Mouse (Mus musculus) retina, embryonic 14.5 days (tissue): ENCODE measurements around the gene Aldh2.
A peak's percentile ranks its signal among the peaks of the same experiment; 100 is the strongest.
"Not testable (repeated sequence)": the region's sequence is repeated elsewhere in the genome, so short reads cannot be mapped to it uniquely, and the experiment has no call there.

Experiments used
- DNase-seq: peaks from one replicate; pipeline ENCODE4 v3.0.0-alpha.2; 2015; ENCODE audit warnings: low spot score

The Aldh2 gene

DNA sequence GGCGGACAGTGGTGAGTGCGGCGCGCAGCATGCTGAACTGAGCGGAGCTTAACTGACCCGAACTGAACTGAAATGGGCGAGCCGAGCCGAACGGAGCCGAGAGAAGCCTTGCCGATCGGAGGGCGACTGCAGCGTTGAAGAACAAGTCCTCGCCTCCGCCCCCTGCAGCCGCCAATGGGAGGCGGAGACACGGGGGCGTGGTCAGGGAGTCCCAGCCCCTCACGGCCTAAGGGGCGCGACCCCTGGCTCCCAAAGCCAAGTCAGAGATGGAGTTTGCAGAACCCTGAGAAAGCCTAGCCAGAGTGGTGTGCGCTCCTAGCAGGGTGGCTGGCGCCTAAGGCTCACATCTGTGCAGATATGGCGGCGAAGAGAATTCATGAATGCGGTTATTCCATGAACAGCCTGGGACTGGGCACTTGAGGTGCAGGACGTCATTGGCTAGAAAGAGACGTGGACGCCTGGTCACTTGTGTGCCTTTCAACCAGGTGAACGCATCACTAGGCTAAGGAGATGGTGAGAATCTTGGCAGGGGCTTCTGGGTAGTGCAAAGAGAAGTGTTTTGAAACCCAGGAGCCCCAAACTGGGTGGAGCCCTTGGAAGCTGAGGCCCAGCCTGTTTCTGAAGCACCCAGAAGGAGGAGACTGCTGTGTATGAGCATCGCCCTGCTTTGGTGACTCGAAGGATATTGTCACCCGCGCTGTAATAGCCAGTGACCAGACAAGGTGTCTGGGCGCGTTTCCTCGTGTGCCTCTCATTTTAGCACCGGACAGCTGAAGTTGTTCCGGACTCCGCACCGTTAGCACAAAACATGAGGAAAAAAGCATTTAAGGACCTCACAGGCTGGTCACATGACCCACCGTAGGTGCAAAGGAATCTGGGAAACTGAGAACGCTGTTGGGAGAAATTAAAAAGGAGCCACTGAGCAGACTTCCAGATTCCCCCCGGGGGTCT, at the start of gene Aldh2:
TSS of gene Aldh2 (minus strand) at position 374 of the 951 bp plus-strand sequence.
- DNase-seq: peak; percentile 87

DNA sequence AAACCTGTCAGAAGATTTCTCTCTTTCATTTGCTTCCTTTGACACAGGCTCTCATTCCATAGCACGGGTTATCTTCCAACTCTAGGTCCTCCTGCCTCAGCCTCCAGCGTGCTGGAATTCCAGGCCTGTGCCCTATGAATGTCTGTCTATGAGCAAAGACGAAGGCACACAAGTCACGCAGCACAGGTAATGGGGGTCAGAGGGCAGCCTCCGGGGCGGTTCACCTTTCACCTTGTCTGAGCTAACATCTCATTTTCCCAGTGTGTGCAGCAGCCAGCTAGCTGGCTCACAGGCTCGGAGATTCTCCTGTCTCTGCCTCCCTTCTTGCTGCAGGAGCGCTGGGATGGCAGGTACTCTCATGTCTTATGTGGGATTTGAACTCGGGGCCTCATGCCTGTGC, 46.0 kb upstream of the Aldh2 start:
- no peak for DNase-seq

DNA sequence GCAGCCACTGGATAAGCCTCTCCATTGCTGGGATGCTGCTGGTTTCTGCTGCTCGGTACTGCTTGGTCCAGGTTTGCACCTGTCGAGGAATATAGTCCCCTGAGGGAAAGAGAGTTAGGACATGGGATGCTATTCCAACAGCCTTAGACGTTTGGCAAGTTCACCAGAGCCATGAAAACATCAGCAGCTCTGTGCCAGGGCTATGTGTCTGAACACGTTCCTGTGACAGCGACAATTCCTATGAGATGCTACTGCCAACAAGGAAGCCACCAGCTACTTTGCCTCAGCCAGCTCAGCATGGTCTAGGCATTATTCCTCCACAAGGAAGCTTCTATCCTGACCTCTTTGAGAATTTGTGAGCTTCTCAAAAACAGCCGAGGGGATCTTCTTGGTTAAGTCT, 43.7 kb upstream of the Aldh2 start:
- no peak for DNase-seq

DNA sequence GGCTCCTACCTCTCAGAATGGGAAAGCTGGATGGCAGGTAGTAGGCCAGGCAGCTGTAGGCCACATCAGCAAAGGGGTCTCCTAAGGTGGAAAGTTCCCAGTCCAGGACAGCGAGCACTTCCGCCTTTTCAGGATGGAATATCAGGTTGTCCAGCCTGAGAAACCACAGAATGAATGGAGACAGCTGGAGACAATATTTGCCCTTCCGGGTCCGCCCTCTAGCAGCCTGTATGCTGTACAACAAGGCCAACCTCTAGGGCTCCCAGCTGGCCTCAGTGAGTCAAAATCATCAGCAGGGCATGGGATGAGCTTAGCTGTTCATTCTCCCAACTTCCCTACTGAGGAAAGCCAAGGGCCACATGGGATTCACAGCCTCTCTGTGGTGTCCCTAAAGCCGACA, 41.0 kb upstream of the Aldh2 start:
- DNase-seq: no peak

DNA sequence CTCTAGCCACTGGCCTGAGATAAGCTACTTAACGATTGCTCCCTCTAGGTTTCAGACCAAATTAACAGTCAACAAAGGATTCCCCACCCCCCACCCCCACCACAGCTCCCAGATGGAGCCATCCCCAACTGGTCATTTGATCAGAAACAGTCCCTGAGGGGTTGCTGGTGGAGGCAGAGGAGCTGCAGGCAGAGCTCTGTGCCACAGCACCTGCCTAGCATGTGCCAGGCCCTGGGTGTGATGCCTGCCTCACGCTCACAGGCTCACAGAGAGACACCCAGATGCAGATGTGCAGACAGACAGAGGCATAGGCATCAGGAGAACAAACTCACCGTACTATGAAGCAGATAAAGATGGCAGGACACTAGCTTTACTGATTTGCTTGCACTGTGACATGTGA, 39.2 kb upstream of the Aldh2 start:
- DNase-seq: peak; percentile 33

DNA sequence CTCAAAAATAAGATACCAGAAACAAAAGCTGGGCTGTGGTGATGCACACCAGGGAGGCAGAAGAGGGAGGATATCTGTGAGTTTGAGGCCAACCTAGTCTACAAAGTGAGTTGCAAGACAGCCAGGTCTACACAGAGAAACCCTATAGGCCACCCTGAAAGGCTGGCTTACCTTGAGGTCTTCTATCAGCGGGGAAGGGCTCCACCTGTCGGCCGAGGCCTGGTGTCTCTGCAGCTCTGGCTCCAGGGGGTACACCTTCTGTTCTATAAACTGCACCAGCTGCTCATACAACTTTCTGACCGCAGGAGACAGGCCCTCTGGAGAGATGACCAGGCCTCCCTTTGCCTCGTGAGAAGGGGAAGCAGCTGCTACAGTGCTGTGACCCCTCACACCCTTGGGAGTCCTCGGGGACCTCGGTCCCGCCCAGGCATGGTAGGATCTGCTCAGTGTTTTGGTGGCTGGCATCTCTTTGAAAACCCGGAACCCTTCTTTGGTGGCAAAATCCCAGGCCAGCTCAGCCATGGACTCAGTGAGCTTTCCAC, 37.6 kb upstream of the Aldh2 start:
- peak; percentile 42 for DNase-seq

DNA sequence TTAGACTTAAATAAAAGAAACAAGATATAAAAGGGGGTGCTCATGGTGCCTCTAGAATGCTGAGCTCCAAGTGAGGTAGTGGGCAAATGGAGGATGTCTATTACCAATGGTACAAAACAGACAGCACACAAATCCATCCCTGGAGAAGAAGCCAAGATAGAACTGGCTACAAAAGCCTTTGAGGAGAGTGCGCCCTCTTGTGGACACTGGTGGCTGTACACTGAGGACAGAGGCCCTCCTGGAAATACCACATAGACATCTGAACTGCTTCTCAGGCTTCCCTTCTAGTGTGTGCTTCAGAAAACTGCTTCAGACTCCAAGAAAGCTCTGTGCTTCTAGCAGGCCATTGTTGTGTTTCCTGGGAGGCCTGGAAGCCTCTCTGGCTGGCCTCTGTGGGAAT, 34.2 kb upstream of the Aldh2 start:
- DNase-seq: peak; percentile 91

DNA sequence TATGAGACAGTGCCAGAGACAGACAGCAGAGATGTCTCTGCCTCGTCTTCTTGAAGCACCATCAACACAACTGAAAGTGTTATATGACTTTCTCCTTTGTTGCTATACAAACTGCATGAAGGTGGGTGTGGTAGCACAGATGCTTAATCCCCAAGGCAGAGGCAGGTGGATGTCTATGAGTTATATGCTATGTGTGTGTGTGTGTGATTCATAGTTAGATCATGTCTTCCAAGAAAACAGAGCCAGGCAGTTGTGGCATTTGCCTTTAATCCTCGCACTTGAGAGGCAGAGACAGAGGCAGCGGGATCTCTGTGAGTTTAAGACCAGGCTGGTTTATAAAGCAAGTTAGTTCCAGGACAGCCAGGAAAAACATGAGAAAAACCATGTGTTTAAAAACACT, 29.6 kb upstream of the Aldh2 start:
- no peak for DNase-seq

DNA sequence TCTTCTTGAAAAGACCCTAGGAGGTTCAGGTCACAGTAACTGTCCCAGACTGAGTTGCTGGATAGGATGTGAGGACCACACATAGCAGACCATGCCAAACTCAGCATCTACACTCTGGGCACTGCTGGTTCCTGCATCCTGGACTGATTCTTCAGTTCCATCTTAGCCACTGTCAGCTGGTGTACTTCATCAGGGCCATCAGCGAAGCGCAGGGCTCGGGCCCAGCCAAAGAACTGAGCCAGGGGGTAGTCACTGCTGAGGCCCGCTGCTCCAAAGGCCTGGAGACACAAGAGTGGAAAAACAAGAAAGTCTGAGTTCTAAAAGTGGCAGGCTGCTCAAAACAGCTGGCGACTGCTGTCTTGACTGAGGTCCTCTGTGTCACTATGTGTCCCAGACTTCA, 27.5 kb upstream of the Aldh2 start:
- DNase-seq: no peak

DNA sequence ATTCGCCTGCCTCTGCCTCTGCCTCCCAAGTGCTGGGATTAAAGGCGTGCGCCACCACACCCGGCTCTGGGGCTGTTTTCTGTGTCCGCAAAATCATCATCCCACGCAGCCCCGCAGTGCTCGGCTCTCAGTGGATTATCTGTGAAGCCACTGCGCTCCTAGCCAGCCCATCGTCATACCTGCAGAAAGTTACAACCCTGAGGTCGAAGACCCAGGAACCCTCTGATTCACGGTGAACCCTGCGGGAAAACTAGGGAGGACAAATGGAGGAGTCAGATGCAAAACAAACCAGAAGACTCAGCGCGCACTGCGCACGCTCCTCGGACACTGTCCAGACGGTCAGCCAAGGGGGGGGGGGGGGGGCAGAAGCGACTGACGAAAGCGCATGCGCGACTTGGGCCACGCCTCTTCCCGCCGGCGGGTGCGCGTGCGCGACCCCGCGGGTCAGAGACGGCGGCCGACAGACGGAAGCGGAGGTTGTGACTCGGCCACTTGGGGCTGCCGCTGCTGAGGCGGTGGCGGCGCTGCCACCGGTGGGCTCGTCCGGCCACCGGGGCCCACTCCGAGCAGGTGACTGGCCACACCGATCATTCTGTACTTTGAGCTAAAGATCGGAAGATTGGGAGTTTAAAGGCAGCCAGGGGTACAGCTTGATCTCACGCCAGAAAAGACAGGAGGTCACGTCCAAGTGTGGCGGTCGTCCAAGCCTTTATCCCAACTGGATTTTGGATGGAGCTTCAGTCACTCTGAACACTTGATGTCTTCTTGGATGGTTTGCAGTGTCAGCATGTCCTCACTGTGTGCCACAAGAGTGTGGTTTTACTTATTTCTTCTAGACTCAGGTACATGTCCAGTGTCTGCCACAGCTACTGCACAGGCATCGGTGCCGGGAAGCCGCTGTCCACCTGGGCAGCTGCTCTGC, 25.2 kb upstream of the Aldh2 start, which contains the start of gene Acad12:
TSS of gene Acad12 (minus strand) at position 347 of the 922 bp plus-strand sequence.
- DNase-seq: peak; percentile 92

DNA sequence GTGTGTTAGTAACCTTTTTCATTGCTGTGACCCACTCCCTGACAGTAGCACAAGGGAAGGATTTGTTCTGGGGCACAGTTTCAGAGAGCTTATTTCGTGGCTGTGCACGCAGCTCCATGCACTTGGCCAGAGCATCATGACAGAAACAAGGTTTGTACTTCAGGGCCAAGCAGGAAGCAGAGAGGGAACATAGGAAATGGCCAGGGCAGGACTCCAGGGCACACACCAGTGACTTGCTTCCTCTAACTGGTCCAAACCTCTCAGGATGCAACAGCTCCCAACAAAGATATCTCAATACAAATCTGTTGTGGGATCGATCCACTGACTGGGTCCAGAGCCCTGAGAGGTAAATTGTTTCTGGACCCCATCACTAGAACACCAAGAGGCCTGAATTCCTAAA, 21.3 kb upstream of the Aldh2 start:
- DNase-seq: not testable (repeated sequence)

DNA sequence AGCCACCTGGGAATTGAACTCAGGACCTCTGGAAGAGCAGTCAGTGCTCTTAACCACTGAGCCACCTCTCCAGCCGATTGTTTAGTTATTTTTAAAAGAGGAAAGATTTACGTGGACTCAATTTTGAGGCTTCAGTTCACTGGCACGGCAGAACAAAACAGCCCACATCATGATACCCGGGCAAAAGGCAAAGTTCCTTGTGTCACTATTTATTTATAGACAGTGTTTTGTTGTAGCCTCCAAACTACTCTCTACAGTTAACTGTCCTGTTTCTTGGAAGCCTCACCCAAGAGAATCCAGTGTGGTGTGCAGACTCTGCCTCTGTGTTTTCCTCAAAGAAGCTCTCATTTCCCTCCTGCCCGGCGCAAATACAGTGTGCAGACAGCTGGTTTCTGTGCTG, 18.4 kb upstream of the Aldh2 start:
- no peak for DNase-seq

DNA sequence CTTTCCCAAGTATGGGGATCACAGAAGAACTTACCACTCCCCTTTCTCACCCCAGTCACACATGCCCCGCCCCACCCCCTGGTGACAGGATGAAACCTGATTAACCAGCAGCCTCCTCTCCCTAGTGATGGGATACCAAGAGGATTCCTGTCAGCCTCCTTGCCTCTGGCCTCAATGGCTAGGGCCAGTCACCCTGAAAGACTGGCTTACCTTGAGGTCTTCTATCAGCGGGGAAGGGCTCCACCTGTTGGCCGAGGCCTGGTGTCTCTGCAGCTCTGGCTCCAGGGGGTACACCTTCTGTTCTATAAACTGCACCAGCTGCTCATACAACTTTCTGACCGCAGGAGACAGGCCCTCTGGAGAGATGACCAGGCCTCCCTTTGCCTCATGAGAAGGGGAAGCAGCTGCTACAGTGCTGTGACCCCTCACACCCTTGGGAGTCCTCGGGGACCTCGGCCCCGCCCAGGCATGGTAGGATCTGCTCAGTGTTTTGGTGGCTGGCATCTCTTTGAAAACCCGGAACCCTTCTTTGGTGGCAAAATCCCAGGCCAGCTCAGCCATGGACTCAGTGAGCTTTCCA, 16.0 kb upstream of the Aldh2 start:
- not testable (repeated sequence) for DNase-seq

DNA sequence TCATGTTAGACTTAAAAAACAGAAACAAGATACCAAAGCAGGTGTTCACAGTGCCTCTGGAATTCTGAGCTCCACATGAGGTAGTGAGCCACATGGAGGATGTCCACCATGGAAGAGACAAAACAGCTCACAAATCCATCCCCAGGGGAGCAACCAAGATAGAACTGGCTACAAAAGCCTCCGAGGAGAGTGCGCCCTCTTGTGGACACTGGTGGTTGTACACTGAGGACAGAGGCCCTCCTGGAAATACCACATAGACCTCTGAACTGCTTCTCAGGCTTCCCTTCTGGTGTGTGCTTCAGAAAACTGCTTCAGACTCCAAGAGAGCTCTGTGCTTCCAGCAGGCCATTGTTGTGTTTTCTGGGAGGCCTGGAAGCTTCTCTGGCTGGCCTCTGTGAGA, 12.5 kb upstream of the Aldh2 start:
- peak; percentile 92 for DNase-seq

DNA sequence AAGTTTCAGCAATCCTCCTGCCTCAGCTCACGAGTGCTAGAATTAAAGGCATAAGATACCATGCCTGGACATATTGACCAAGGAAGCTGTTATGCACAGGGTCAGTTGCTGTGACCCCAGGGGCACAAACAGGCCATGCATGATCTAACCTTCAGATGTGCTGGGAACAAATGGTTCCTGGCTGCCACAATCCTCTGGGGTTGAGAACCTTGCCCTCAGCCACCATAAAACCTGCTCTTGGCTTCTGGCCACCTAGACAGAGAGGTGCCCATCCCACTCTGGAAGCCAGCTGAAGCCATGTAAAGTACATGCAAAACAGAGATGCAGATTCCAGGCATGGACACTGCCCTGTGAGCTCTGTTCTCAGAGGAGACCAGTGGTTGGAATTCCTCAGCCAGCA, 10.2 kb upstream of the Aldh2 start:
- not testable (repeated sequence) for DNase-seq

DNA sequence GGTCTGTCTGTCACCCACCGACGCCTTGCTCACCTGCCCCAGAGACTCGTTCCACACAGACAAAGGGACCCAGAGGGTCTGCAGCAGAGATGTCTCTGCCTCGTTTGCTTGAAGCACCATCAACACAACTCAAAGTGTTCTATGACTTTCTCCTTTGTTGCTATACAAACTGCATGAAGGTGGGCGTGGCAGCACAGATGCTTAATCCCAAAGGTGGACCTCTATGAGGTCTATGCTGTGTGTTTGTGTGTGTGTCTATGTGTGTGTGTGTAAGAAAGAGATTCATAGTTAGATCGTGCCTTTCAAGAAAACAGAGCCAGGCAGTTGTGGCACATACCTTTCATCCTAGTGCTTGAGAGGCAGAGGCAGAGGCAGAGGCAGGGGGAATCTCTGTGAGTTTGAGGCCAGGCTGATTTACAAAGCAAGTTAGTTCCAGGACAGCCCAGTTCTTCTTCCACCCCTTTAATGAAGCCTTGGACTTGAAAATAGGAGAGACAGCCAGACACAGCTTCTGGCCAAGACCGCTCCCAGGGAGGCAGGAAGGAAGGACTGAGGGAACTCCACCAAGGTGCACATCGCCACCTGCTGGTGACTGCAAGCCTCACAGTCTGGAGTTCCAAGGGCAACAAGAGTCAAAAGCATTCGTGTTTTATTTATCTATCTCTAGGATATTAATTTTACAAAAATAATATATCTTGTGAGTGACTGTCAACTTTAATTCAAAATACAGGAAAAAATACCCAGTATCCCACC, 8.1 kb upstream of the Aldh2 start:
- peak; percentile 91 for DNase-seq

DNA sequence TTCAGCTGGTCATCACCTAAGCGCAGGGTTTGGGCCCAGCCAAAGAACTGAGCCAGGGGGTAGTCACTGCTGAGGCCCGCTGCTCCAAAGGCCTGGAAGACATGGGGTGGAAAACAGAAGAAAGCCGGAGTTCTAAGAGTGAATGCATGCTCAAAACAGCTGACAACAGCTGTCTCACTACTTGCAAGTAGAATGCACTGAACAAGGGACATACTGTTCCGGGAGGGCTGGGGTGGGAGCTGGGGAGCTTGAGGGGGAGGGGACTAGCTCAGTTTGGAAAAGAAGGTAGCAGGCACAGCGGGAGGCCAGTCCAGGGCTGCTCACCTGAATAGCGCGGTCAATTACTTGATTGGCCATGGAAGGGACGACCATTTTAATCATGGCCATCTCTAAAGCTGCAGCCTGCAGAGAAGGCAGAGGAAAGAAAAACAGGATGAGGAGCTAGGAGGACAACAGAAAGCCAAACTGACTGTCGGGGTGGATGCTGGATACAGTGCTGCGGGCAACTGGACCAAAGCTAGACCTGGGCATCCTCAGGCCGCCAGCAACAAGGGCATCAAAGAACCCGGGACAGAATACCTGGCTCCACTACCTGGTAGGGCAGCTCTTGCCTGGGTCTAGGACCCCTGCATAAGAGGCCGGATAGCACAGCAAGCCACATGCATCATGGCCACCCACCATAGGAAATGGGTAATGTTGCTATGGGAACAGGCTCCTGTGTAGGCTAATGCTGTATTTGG, 5.4 kb upstream of the Aldh2 start:
- DNase-seq: no peak

DNA sequence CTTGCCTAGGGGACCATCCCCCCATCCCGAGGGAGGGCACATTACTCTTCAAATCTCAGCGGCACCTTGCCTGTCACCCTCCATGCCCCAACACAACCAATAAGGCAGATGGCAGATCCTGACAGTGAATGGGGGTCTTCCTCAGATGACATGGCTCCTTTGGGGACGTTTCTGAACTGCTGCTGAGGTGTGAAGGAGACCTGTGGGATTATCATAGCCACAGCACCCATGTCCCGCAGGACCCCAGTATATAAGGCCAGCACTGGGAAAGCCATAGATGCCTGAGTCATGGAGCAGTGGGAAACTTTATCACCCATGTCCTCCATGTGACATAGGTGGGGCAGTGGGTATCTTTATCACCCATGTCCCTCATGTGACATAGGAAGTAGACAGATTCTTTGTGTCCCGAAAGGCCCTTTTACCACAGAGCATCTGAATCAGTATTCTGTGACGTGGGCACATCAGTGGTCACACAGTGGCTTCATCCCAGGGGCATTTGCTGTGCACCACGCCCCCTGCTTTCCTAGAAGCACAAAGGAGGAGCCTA, 4.4 kb upstream of the Aldh2 start:
- no peak for DNase-seq

DNA sequence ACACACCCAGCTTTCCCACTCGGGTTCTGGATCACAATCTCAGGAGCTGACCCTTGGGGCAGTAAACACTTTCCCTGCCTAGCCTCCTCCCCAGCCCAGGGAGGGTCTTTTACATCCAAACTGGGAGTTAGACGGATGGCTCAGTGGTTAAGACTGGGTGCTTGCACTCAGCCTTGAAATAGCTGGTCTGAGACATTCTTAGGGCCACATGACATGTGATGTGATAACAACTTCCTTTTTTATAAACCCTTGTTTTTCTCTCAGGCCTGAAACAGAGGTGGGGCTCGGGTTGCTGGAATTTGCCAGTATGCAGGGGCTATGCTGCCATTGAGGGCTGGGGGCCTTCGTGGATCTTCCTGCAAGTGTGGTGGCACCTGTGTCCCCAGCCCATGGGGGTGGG, 3.7 kb upstream of the Aldh2 start:
- no peak for DNase-seq

DNA sequence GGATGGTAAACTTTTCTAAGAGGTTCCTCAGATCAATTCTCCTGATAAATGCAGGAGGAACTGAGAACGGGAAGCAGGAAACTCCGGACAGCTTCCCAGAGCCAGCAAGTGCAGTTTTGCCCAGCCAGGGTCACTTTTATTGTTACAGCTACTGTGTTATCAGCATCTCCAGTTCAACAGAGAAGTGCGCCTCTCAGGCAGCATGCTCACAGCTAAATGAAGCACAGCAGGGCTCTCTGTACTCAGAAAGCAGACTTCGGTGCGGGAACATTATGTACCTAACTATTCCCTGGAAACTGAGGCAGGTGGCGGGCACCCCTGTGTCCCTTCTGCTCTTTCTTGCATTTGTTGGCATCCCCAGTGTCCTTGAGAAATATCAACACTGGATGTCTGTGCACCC, 2.6 kb upstream of the Aldh2 start:
- no peak for DNase-seq
